Mouse (Mus musculus) embryonic fibroblast, embryonic 13.5 days (primary cell): ENCODE measurements at regions not wholly inside any gene's neighbourhood (a gene's known extent, or its start where the extent isn't known, plus 50 kb on each side); places are given as distances from the start of the nearest gene placed in this dataset.

Experiments
- CTCF ChIP-seq: IDR thresholded peaks from 2 replicates; pipeline ENCODE4 v1.5.1; 2011; ENCODE audit warnings: mild to moderate bottlenecking, control low read depth, low read length, moderate library complexity, borderline replicate concordance; ENCODE audit not compliant: insufficient read depth
- POLR2A ChIP-seq: IDR thresholded peaks from 2 replicates; pipeline ENCODE4 v1.6.1; 2011; ENCODE audit warnings: low read depth, mild to moderate bottlenecking, control low read depth, low read length, moderate library complexity

DNA sequence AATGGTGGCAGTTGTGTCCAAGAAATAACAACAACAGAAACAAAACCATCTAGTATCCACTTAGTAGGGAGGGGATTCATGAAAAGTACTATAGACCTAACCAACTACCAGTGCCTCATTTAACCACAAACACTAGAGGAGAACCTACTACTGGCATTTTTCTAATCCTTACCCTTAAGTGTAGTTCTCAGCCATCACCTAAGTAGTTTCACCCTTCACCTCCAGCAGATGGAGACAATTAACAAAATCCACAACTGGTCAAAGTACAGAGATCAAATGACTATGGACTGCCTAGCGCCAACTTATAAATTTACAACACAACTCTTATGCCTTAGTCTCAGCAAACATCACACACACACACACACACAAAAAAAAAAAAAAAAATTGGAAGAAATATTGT lies 874.6 kb downstream of the Kcna4 start:
- TF ChIP-seq POLR2A = no peak
- TF ChIP-seq CTCF = no peak
